Mouse (Mus musculus): ENCODE data around the gene Ager.

- no peak for TF ChIP-seq POLR2A (IDR thresholded peaks at IDR 0.05; ENCODE audit: low read depth, low read length)
- TF ChIP-seq CTCF (IDR thresholded peaks at IDR 0.05; ENCODE audit: extremely low read depth, insufficient read depth, insufficient read length, insufficient replicate concordance): no peak
These were observed 33.2 kb downstream of the Ager start for GRCm38 (mm10) chr17:34630761-34631301.
